Mouse (Mus musculus): ENCODE results near the gene Ttc38. TPM values are rescaled to one million over a fixed set of nuclear protein-coding genes. Genes with fewer than 3 reads are reported as not detected.

The Ttc38 gene
- 6.1 and 6.7 TPM in 2 replicates for polyA plus RNA-seq (2016; fragmentation: Nextera tagmentation; extraction: Ambion mirVana)

DNA sequence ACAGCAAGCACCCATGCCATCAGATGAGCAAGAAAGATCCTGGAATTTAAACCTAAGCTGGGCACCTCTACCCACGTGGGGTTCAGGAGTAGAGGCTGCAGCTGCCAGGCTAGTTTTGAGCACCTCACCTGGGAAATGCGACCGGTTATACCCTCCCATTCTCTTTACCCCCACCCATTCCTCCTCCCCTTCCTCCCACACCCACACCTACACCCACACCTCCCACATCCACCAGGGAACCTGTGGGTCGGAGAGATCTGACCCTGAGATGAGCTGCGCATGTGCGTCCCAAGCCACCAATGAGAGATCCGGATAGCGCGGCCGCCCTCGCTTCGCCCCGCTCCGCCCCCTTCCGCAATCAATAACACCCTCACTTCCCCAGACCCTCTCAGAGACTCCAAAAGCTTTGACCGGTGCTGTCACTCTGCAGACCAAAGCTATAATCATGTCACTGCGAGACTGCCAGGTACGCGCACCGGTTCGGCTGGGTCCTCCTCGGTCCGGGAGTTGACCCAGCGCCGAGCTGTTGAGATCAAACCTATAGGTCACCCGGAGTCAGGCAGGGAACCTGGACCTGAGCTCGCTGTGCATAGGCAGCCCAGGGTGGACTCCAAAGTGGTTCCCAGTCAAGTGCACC, at the start of gene Ttc38:
TSS of gene Ttc38 (plus strand) at position 353 of the 637 bp plus-strand sequence.
- Histone ChIP-seq H3K36me3 (peaks cover 3% of the 10 kb centered on the region; the same call in 1 of the 2 replicates), H3K9me3 (no peaks in the 10 kb centered on the region), H3K27me3 (no peaks in the 10 kb centered on the region), H3K4me2 (replicated peaks) (peak within 1 kb of the TSS; percentile 70), H3K4me1 (peaks cover 7% of the 10 kb centered on the region; the same call in 1 of the 2 replicates), H3K4me3 (peak within 1 kb of the TSS; percentile 49), H3K9ac (peak within 1 kb of the TSS; percentile 52), H3K27ac (no peak within 1 kb of the TSS)
- under 1% methylated on average over 27 of the region's 27 CpGs for WGBS
- ATAC-seq (ENCODE audit: insufficient number of reproducible peaks, insufficient read depth, low FRiP score, low TSS enrichment), result peak; percentile 83

DNA sequence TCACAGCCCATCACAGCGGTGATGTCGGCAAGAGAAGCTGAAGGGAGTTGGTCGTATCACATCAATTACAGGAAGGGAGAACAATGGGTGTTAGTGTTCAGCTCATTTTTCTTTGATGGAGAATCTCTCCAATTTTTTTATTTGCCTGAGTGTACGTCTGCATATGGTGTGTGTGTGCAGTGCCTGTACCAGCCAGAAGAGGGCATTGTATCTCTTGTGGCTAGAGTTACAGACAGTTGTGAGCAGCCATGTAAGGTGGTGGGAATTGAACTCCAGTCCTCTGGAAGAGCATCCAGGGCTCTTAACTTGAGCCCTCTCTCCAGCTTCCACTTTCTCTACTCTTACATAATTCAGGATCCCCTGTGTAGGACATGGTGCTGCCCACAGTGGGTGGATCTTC, 49.0 kb upstream of the Ttc38 start:
- Histone ChIP-seq H3K4me3 (no peak overlapping the region), H3K9ac (no peak overlapping the region), H3K27ac (no peak overlapping the region), H3K4me1 (no peaks in the 10 kb centered on the region), H3K4me2 (replicated peaks) (no peak overlapping the region), H3K27me3 (no peaks in the 10 kb centered on the region), H3K36me3 (no peaks in the 10 kb centered on the region), H3K9me3 (no peaks in the 10 kb centered on the region)
- ATAC-seq (ENCODE audit: insufficient number of reproducible peaks, insufficient read depth, low FRiP score, low TSS enrichment), result no peak
- 90% methylated on average over 4 of the region's 4 CpGs for WGBS

DNA sequence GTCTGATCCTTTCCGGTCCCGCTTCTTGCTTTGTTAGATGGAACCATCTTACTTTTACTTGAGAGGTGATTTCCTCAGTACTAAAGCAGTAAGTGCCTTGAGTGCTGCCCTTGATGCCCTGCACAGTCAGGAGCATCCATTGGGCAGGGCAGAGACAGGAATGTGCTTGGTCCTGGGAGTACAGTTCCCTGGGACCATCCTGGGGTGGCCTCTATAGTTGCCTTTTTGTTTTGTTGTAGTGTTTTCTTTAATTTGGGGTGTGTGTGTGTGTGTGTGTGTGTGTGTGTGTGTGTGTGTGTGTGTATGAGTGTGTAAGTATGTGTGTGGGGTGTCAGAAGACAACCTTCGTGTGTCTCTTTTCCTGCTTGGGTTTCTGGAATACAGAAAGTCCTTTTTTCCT, 47.8 kb upstream of the Ttc38 start:
- no peaks in the 10 kb centered on the region for H3K9me3 ChIP-seq
- 87% methylated on average over 3 of the region's 3 CpGs for WGBS

DNA sequence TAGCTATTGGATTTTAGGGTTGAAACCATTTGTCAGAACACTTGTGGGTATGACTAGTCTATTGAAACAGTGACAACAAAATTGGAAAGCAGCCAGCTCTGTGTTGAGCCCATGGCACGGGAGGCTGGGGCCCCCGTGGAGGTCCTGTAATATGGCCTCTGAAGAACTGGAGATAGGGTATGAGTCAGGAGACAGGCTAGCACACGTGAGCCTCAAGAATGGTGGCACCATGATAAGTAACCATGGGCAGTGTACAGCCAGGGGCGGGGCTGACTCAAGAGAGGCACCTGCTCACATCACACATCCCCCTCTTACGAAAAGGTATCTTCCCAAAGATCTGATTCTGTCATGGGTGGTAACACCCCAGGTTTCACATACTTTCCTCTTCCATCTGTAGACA, 45.4 kb upstream of the Ttc38 start:
- H3K27ac ChIP-seq, result no peak overlapping the region
- H3K9me3 ChIP-seq, result no peaks in the 10 kb centered on the region
- H3K36me3 ChIP-seq, result no peaks in the 10 kb centered on the region
- WGBS, result 84% methylated on average over 5 of the region's 5 CpGs
- no peak overlapping the region for H3K4me2 ChIP-seq (replicated peaks)
- no peaks in the 10 kb centered on the region for H3K4me1 ChIP-seq
- no peak overlapping the region for H3K4me3 ChIP-seq
- no peak for ATAC-seq (ENCODE audit: insufficient number of reproducible peaks, insufficient read depth, low FRiP score, low TSS enrichment)
- H3K9ac ChIP-seq, result no peak overlapping the region
- no peaks in the 10 kb centered on the region for H3K27me3 ChIP-seq

More for the DNA sequence above, 47.8 kb upstream of the Ttc38 start:
- H3K4me2 ChIP-seq (replicated peaks), result no peak overlapping the region
- H3K4me1 ChIP-seq, result no peaks in the 10 kb centered on the region
- no peak overlapping the region for H3K9ac ChIP-seq
- no peaks in the 10 kb centered on the region for H3K27me3 ChIP-seq
- no peak overlapping the region for H3K4me3 ChIP-seq
- H3K27ac ChIP-seq, result no peak overlapping the region
- H3K36me3 ChIP-seq, result no peaks in the 10 kb centered on the region
- ATAC-seq (ENCODE audit: insufficient number of reproducible peaks, insufficient read depth, low FRiP score, low TSS enrichment), result no peak

DNA sequence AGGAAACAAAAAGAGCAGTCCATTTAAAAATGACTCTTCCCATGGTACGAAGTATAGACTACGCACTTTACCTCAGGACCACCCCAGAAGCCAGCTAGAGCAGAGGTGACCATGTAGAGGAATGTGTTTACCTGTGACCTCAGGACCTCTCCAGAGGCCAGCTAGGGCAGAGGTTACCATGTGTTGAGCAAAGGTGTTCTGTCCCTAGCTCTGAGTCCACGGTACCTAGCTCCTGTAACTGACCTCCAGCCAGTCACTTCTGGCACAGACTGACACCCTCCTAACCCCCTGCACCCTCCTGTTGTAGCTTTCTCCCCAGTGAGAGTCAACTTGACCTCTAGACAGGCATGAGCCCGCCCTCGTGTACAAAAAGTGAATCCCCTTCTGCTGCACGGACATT, 44.6 kb upstream of the Ttc38 start:
- whole genome bisulfite sequencing, result 91% methylated on average over 6 of the region's 6 CpGs
- Histone ChIP-seq H3K27ac (no peak overlapping the region), H3K4me1 (no peaks in the 10 kb centered on the region), H3K9me3 (no peaks in the 10 kb centered on the region), H3K4me2 (replicated peaks) (no peak overlapping the region), H3K9ac (no peak overlapping the region), H3K27me3 (no peaks in the 10 kb centered on the region), H3K36me3 (no peaks in the 10 kb centered on the region), H3K4me3 (no peak overlapping the region)
- ATAC-seq (ENCODE audit: insufficient number of reproducible peaks, insufficient read depth, low FRiP score, low TSS enrichment), result no peak

DNA sequence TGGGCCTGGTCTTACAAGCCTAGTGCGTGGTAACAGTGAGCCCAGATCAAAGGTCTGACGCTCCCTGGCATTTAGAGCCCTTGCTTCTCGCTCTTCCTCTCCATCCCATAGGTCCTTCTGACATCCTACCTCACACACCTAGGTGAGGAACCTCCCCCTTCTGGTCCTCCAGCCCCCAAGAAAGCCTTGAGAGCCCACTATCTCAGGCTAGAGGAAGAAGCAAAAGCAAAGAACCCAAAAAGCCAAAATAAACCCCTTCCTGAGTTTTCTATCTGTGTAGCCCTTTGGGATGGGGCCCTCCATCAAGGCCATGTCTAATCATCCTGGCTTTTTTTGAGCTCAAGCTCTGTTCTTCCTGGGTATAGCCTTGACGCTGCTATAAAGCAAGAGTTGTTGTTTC, 44.1 kb upstream of the Ttc38 start:
- Histone ChIP-seq H3K36me3 (no peaks in the 10 kb centered on the region), H3K9ac (no peak overlapping the region), H3K4me3 (no peak overlapping the region), H3K27me3 (no peaks in the 10 kb centered on the region), H3K4me1 (no peaks in the 10 kb centered on the region), H3K4me2 (replicated peaks) (no peak overlapping the region), H3K27ac (no peak overlapping the region), H3K9me3 (no peaks in the 10 kb centered on the region)
- 84% methylated on average over 4 of the region's 4 CpGs for WGBS
- no peak for ATAC-seq (ENCODE audit: insufficient number of reproducible peaks, insufficient read depth, low FRiP score, low TSS enrichment)

DNA sequence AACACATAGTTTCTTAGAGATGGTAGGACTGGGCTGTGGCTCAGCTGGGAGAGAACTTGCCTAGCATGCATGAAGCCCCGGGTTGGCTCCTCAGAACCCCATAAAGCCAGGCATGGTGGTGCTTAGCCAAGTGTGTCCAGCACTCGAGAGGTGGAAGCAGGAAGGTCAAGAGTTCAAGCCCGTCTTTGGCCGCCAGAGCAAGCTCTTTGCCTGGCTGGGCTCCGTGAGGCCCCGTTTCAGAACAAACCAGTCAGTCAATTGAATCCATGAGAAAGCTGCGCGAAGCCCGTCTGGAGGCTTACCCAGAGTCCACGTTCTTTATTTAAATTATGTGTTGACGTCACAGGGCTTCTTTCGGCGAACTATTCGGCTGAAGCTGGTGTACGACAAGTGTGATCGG, 43.5 kb upstream of the Ttc38 start:
- no peaks in the 10 kb centered on the region for H3K27me3 ChIP-seq
- H3K4me2 ChIP-seq (replicated peaks), result no peak overlapping the region
- H3K27ac ChIP-seq, result no peak overlapping the region
- H3K36me3 ChIP-seq, result no peaks in the 10 kb centered on the region
- ATAC-seq (ENCODE audit: insufficient number of reproducible peaks, insufficient read depth, low FRiP score, low TSS enrichment), result no peak
- 76% methylated on average over 16 of the region's 16 CpGs for WGBS
- no peaks in the 10 kb centered on the region for H3K4me1 ChIP-seq
- no peaks in the 10 kb centered on the region for H3K9me3 ChIP-seq
- no peak overlapping the region for H3K4me3 ChIP-seq
- H3K9ac ChIP-seq, result no peak overlapping the region

DNA sequence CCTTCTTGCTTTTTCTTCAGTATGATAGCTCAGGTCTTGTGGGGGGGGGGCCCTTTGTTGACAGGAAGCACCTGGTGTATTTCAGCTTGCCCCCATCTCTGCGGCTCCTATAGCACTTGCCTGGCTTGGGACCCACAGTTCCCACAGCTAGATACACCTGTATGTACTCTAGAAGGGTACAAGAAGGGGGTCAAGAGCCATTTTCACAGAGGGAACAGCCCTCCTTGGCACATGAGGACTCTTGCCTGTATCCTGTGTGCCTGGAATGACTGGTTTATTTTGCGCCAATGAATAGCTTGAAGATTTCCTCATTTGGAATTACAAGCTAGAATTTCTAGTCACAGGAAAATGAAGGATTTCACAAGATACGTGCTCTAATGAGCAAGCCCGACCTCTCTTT, 40.7 kb upstream of the Ttc38 start:
- WGBS, result 86% methylated on average over 4 of the region's 4 CpGs
- Histone ChIP-seq H3K4me2 (replicated peaks) (no peak overlapping the region), H3K9ac (no peak overlapping the region), H3K4me1 (no peaks in the 10 kb centered on the region), H3K27me3 (no peaks in the 10 kb centered on the region), H3K9me3 (no peaks in the 10 kb centered on the region), H3K27ac (no peak overlapping the region), H3K36me3 (no peaks in the 10 kb centered on the region), H3K4me3 (no peak overlapping the region)
- ATAC-seq (ENCODE audit: insufficient number of reproducible peaks, insufficient read depth, low FRiP score, low TSS enrichment), result no peak

DNA sequence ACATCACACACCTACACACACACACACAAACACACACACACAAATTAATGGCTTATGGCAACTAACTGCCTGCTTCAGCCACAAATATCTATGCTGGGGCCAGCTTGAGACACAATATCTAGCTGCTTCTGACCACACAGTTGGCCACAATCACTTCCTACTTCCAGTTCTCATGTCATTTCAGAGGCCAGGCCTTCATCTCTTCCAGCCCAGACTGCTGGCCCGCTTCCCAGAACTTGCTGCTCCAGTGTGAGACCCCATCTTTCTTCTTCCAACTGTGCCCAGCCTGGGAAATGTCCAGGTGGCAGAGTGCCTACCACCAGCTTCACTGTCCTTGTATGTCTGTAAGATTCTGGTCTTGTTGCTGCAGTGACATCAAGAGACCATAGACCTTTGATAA, 39.3 kb upstream of the Ttc38 start:
- H3K27ac ChIP-seq, result no peak overlapping the region
- no peak overlapping the region for H3K9ac ChIP-seq
- H3K4me1 ChIP-seq, result no peaks in the 10 kb centered on the region
- no peak overlapping the region for H3K4me2 ChIP-seq (replicated peaks)
- H3K27me3 ChIP-seq, result no peaks in the 10 kb centered on the region
- WGBS, result 85% methylated on average over 1 of the region's 1 CpGs
- no peaks in the 10 kb centered on the region for H3K9me3 ChIP-seq
- no peak for ATAC-seq (ENCODE audit: insufficient number of reproducible peaks, insufficient read depth, low FRiP score, low TSS enrichment)
- no peak overlapping the region for H3K4me3 ChIP-seq
- H3K36me3 ChIP-seq, result no peaks in the 10 kb centered on the region

DNA sequence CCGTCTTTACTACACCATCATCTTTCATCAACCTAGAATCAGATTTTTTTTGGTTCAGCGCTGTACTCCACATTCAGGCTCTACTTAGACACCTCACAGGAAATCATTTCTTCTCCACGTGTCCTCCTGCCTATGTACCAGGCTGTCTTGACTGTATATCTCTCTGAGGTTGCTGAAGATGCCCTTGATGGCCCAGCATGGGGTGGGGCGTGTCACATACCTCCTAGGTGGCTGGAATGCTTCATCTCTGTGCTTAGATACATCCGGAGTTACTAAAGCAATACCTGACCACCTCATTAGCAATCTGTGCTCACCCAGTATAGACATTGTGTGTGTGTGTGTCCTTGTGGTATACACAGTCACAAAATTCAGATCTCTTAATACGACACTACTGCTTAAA, 36.6 kb upstream of the Ttc38 start:
- no peaks in the 10 kb centered on the region for H3K4me1 ChIP-seq
- H3K4me2 ChIP-seq (replicated peaks), result no peak overlapping the region
- no peak overlapping the region for H3K4me3 ChIP-seq
- WGBS, result 82% methylated on average over 6 of the region's 6 CpGs
- H3K9ac ChIP-seq, result no peak overlapping the region
- no peak for ATAC-seq (ENCODE audit: insufficient number of reproducible peaks, insufficient read depth, low FRiP score, low TSS enrichment)
- no peaks in the 10 kb centered on the region for H3K36me3 ChIP-seq
- no peaks in the 10 kb centered on the region for H3K9me3 ChIP-seq
- H3K27ac ChIP-seq, result no peak overlapping the region
- H3K27me3 ChIP-seq, result no peaks in the 10 kb centered on the region

DNA sequence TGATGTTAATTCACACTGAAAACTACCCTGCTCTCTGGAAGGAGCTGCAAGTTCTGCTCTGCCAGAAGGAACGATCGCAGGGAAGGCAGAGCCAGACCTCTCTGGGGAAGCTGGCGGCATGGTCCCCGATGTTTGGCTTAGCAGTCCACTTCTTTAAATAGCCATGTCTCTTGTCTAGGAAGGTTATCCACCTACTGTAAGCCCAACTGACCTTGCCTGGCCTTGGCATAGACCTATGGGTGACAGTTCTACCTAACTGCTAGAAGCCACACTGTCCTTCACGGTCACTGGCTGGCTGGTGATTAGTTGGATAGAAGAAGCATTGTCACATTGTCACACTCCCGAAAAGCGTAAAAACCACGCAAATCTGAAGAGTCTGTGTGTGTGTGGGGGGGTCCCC, 33.4 kb upstream of the Ttc38 start:
- no peak overlapping the region for H3K4me3 ChIP-seq
- H3K27ac ChIP-seq, result no peak overlapping the region
- H3K9ac ChIP-seq, result no peak overlapping the region
- H3K4me2 ChIP-seq (replicated peaks), result no peak overlapping the region
- H3K9me3 ChIP-seq, result no peaks in the 10 kb centered on the region
- 92% methylated on average over 8 of the region's 8 CpGs for WGBS
- no peaks in the 10 kb centered on the region for H3K4me1 ChIP-seq
- no peaks in the 10 kb centered on the region for H3K27me3 ChIP-seq
- H3K36me3 ChIP-seq, result no peaks in the 10 kb centered on the region
- ATAC-seq (ENCODE audit: insufficient number of reproducible peaks, insufficient read depth, low FRiP score, low TSS enrichment), result no peak

DNA sequence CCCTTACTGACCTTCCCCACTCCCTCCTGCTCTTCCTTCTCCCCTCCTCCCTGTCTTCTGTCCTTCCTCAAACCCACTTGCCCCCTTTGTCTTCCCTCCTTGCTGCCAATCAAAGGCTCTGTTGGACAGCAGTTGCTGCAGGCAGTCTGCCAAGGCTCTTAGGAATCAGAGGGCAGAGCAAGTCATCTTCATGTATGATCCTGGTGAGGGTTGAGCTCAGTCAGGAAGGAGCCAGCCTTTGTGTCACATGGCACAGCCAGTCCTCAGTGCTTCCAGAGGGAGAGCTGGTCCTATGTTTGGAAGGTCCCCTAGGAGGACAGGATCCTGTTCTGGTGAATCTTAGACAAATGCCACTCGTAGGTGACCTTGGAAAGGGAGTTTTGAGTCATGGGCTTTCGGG, 29.2 kb upstream of the Ttc38 start:
- WGBS, result 83% methylated on average over 2 of the region's 2 CpGs
- Histone ChIP-seq H3K9ac (no peak overlapping the region), H3K9me3 (no peaks in the 10 kb centered on the region), H3K36me3 (no peaks in the 10 kb centered on the region), H3K4me1 (no peaks in the 10 kb centered on the region), H3K27me3 (no peaks in the 10 kb centered on the region), H3K27ac (no peak overlapping the region), H3K4me3 (no peak overlapping the region), H3K4me2 (replicated peaks) (no peak overlapping the region)
- no peak for ATAC-seq (ENCODE audit: insufficient number of reproducible peaks, insufficient read depth, low FRiP score, low TSS enrichment)

DNA sequence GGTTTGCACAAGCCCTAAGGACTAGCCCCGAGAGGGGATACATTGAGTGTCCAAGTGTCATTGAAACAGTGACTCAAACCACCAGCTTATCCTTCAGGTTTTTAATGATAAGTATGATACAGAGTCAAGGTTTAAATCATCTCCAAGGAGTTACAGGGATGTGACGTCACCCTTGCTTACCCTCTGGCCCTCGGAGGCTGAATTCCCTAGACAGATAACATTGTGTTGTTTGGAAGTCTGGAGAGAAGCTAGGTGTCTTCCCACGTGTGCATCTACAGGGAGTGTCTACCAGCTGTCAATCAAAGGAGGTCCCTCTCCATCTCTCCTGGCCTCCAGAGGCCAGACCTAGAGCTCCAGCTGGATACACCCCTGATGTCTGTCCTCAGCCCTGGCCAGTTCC, 25.2 kb upstream of the Ttc38 start:
- WGBS, result 84% methylated on average over 4 of the region's 4 CpGs
- no peaks in the 10 kb centered on the region for H3K27me3 ChIP-seq
- H3K36me3 ChIP-seq, result no peaks in the 10 kb centered on the region

More for the DNA sequence above, 25.2 kb upstream of the Ttc38 start:
- Histone ChIP-seq H3K4me2 (replicated peaks) (no peak overlapping the region), H3K27ac (no peak overlapping the region), H3K9ac (no peak overlapping the region), H3K4me3 (no peak overlapping the region), H3K4me1 (peaks cover 6% of the 10 kb centered on the region; the same call in 1 of the 2 replicates), H3K9me3 (no peaks in the 10 kb centered on the region)
- no peak for ATAC-seq (ENCODE audit: insufficient number of reproducible peaks, insufficient read depth, low FRiP score, low TSS enrichment)
